Mouse (Mus musculus): Measurements from ENCODE around the gene Itfg1. TPM values are rescaled to one million over a fixed set of nuclear protein-coding genes. Genes with fewer than 3 reads are reported as not detected.
A peak's percentile ranks its signal among the peaks of the same experiment; 100 is the strongest.
"Not testable (repeated sequence)": the region's sequence is repeated elsewhere in the genome, so short reads cannot be mapped to it uniquely, and the experiment has no call there.

Gene Itfg1
- total and polyA plus RNA-seq, 2 experiments from 2014 or later: 201 to 212 TPM

- Histone ChIP-seq H3K4me2 (ENCODE audit: low read depth, low read length) (no peak overlapping the region), H3K9me3 (ENCODE audit: low read length) (no peaks in the 10 kb centered on the region), H3K4me1 (ENCODE audit: insufficient read depth, low read length) (no peaks in the 10 kb centered on the region), H3K9ac (replicated peaks; ENCODE audit: low read length) (no peak overlapping the region), H3K27ac (no peak overlapping the region), H3K36me3 (ENCODE audit: insufficient read depth, low read length) (peaks cover 8% of the 10 kb centered on the region), H3K27me3 (ENCODE audit: insufficient read depth, low read length) (no peaks in the 10 kb centered on the region), H3K4me3 (ENCODE audit: low read length) (no peak overlapping the region)
- no peak for DNase-seq (ENCODE audit: low spot score)
- ATAC-seq: no peak
- TF ChIP-seq CTCF (IDR thresholded peaks at IDR 0.05; ENCODE audit: low read depth): no peak
- 100% methylated on average over 1 of the region's 1 CpGs for WGBS
These were observed 40.6 kb downstream of the Itfg1 start for GRCm38 (mm10) chr8:85800164-85800563.

- H3K4me2 ChIP-seq (ENCODE audit: low read depth, low read length); DNase-seq (ENCODE audit: low spot score); H3K27ac ChIP-seq; H3K4me3 ChIP-seq (ENCODE audit: low read length); H3K27me3 ChIP-seq (ENCODE audit: insufficient read depth, low read length); H3K36me3 ChIP-seq (ENCODE audit: insufficient read depth, low read length); H3K9me3 ChIP-seq (ENCODE audit: low read length); ATAC-seq; H3K4me1 ChIP-seq (ENCODE audit: insufficient read depth, low read length); H3K9ac ChIP-seq (replicated peaks; ENCODE audit: low read length): not testable (repeated sequence)
- 98% methylated on average over 1 of the region's 1 CpGs for WGBS
These were observed 44.3 kb downstream of the Itfg1 start for GRCm38 (mm10) chr8:85796392-85796791.

- Histone ChIP-seq H3K27ac (no peak overlapping the region), H3K4me3 (ENCODE audit: low read length) (no peak overlapping the region), H3K27me3 (ENCODE audit: insufficient read depth, low read length) (no peaks in the 10 kb centered on the region), H3K36me3 (ENCODE audit: insufficient read depth, low read length) (peaks cover 3% of the 10 kb centered on the region; the same call in 1 of the 2 replicates), H3K9me3 (ENCODE audit: low read length) (no peaks in the 10 kb centered on the region), H3K9ac (replicated peaks; ENCODE audit: low read length) (no peak overlapping the region), H3K4me2 (ENCODE audit: low read depth, low read length) (no peak overlapping the region), H3K4me1 (ENCODE audit: insufficient read depth, low read length) (no peaks in the 10 kb centered on the region)
- 96% methylated on average over 3 of the region's 3 CpGs for WGBS
- TF ChIP-seq CTCF (IDR thresholded peaks at IDR 0.05; ENCODE audit: low read depth): no peak
- DNase-seq (ENCODE audit: low spot score) (no peak), ATAC-seq (no peak)
These were observed 52.4 kb downstream of the Itfg1 start for GRCm38 (mm10) chr8:85788341-85788740.

- Histone ChIP-seq H3K4me1 (ENCODE audit: insufficient read depth, low read length) (no peaks in the 10 kb centered on the region), H3K9me3 (ENCODE audit: low read length) (no peaks in the 10 kb centered on the region), H3K27ac (no peak overlapping the region), H3K9ac (replicated peaks; ENCODE audit: low read length) (no peak overlapping the region), H3K4me2 (ENCODE audit: low read depth, low read length) (no peak overlapping the region), H3K4me3 (ENCODE audit: low read length) (no peak overlapping the region), H3K27me3 (ENCODE audit: insufficient read depth, low read length) (no peaks in the 10 kb centered on the region), H3K36me3 (ENCODE audit: insufficient read depth, low read length) (peaks cover 1% of the 10 kb centered on the region; the same call in 1 of the 2 replicates)
- no peak for TF ChIP-seq CTCF (IDR thresholded peaks at IDR 0.05; ENCODE audit: low read depth)
- DNase-seq (ENCODE audit: low spot score): no peak
- WGBS: 97% methylated on average over 4 of the region's 4 CpGs
- ATAC-seq: no peak
These were observed 52.8 kb downstream of the Itfg1 start for GRCm38 (mm10) chr8:85787909-85788308.

- H3K36me3 ChIP-seq (ENCODE audit: insufficient read depth, low read length): no peaks in the 10 kb centered on the region
- TF ChIP-seq CTCF (IDR thresholded peaks at IDR 0.05; ENCODE audit: low read depth): no peak
- no peaks in the 10 kb centered on the region for H3K27me3 ChIP-seq (ENCODE audit: insufficient read depth, low read length)
- H3K9me3 ChIP-seq (ENCODE audit: low read length): no peaks in the 10 kb centered on the region
- H3K9ac ChIP-seq (replicated peaks; ENCODE audit: low read length): no peak overlapping the region
- no peaks in the 10 kb centered on the region for H3K4me1 ChIP-seq (ENCODE audit: insufficient read depth, low read length)
- no peak for ATAC-seq
- H3K27ac ChIP-seq: no peak overlapping the region
- WGBS: 72% methylated on average over 1 of the region's 1 CpGs
- H3K4me2 ChIP-seq (ENCODE audit: low read depth, low read length): no peak overlapping the region
- DNase-seq (ENCODE audit: low spot score): no peak
- no peak overlapping the region for H3K4me3 ChIP-seq (ENCODE audit: low read length)
These were observed 55.2 kb downstream of the Itfg1 start for GRCm38 (mm10) chr8:85785506-85785905.

- Histone ChIP-seq H3K4me3 (ENCODE audit: low read length) (no peak overlapping the region), H3K27me3 (ENCODE audit: insufficient read depth, low read length) (no peaks in the 10 kb centered on the region), H3K9ac (replicated peaks; ENCODE audit: low read length) (no peak overlapping the region), H3K4me2 (ENCODE audit: low read depth, low read length) (no peak overlapping the region), H3K27ac (no peak overlapping the region), H3K36me3 (ENCODE audit: insufficient read depth, low read length) (no peaks in the 10 kb centered on the region), H3K9me3 (ENCODE audit: low read length) (no peaks in the 10 kb centered on the region), H3K4me1 (ENCODE audit: insufficient read depth, low read length) (no peaks in the 10 kb centered on the region)
- no peak for TF ChIP-seq CTCF (IDR thresholded peaks at IDR 0.05; ENCODE audit: low read depth)
- no peak for DNase-seq (ENCODE audit: low spot score)
- WGBS: 95% methylated on average over 1 of the region's 1 CpGs
- ATAC-seq: no peak
These were observed 56.9 kb downstream of the Itfg1 start for GRCm38 (mm10) chr8:85783871-85784270.

- no peak overlapping the region for H3K27ac ChIP-seq
- H3K9me3 ChIP-seq (ENCODE audit: low read length): no peaks in the 10 kb centered on the region
- ATAC-seq (no peak), DNase-seq (ENCODE audit: low spot score) (peak; percentile 31)
- no peaks in the 10 kb centered on the region for H3K4me1 ChIP-seq (ENCODE audit: insufficient read depth, low read length)
- H3K36me3 ChIP-seq (ENCODE audit: insufficient read depth, low read length): no peaks in the 10 kb centered on the region
- WGBS: 49% methylated on average over 3 of the region's 3 CpGs
- TF ChIP-seq CTCF (IDR thresholded peaks at IDR 0.05; ENCODE audit: low read depth): no peak
- H3K9ac ChIP-seq (replicated peaks; ENCODE audit: low read length): no peak overlapping the region
- no peak overlapping the region for H3K4me3 ChIP-seq (ENCODE audit: low read length)
- no peak overlapping the region for H3K4me2 ChIP-seq (ENCODE audit: low read depth, low read length)
- no peaks in the 10 kb centered on the region for H3K27me3 ChIP-seq (ENCODE audit: insufficient read depth, low read length)
These were observed 60.6 kb downstream of the Itfg1 start for GRCm38 (mm10) chr8:85780091-85780490.

Measured in hindbrain, postnatal 0 days (tissue).